Mouse (Mus musculus): ENCODE results near the gene Ccdc13.

Gene Ccdc13

GRCm38 (mm10) chr9:121807546-121807945 is 31.7 kb downstream of the Ccdc13 start:
- no peak for DNase-seq (ENCODE audit: low read depth, low spot score)

DNA sequence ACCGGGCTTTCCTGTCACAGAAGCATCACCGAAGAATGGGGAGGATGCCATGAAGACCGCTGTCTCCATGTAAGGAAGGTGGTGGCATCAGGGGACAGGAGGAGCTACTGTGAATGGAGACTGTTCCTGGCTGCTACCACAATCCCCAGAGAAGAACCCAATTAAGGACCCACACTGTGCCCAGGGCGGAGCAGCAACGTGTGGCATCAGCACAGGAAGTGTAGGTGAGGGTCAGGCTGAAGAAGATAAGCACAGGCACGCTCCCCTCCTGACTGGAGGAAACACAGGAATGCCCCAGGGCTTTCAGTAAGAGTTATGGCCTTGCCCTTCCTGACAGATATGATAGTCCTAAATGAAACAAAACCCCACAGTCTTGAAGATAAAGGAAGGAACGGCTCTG is 36.5 kb downstream of the Ccdc13 start:
- no peak for DNase-seq (ENCODE audit: low read depth, low spot score)

- no peak for DNase-seq (ENCODE audit: low read depth, low spot score)
Observed at GRCm38 (mm10) chr9:121798887-121799520, 40.3 kb downstream of the Ccdc13 start.

DNA sequence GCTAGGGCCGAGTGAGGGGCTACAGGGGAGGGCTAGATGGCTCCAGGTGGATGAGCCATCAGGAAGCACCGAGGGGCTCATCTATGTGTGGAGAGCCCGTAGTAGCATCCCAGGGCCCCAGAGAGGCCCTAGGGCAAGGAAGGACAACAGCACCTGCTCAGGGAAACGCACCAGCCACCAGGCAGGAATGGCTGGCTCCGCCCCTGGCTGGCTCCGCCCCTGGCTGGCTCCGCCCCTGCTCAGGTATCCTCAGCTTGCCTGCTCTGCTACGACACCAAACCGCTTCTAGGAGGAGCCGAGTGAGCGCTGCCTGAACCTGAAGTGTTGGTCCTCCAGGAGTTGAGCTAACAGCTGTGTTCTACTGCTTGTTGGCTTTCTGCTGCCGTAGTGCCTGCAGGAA is 41.5 kb downstream of the Ccdc13 start:
- DNase-seq (ENCODE audit: low read depth, low spot score): no peak

GRCm38 (mm10) chr9:121794972-121795539 is 44.2 kb downstream of the Ccdc13 start:
- no peak for DNase-seq (ENCODE audit: low read depth, low spot score)

DNA sequence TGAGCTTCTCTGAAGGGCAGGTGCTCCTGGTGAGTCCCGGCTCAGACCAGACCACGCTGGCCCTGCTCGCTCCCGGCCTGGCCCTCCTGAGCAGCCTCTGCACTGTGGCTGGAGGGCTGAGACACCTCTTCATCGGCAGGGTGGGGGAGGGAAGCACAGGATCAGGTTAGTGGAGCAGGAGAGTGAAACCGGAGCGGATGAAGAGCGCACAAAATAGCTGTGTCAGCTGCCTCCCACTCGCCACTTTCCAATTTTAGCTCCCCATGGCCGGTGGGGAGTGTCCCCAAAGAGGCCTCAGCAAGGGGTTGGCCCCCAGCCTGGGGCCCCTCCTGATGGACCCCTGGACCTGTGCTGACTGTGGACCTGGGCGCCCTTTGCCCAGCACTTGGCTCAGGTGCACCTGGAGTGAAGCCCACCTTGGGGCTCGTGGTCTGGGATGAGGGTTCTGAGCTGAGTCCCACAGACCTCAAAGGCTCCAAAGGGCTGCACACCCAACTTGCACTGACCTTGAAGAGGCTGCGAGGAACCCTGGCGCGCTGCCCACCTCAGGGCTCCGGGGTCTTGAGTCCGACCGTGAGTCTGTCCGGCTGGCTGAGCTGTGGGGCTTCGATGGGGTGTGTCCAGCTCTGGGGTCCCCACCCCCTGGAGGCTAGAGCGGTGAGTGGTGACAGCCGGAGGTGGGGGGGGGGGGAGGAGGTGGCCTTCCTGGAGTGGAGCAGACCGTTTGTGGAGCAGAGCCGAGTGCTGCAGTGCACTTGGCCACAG is 47.3 kb downstream of the Ccdc13 start, which contains the start of gene Hhatl:
TSS of gene Hhatl (minus strand) at position 751 of the 765 bp plus-strand sequence.
- no peak for DNase-seq (ENCODE audit: low read depth, low spot score)

DNA sequence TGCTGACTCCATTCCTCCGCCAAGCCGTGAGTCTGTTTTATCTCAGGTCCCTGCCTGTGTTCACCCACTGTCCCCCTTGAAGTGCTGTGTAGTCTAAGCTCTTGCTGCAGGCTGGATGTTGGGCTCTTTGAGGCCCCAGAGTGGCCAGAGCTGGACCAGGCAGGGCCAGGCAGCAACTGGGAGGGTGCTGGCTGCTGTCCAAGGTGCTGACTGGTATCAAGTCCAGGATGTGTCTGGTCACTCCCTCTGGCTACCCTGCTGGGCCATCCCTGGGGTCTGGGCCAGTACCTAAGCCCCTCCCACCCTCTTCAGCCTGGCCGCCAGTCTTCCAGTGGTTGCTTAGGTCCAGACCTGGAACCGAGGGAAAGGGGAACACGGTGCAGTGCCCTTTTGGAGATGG is 48.1 kb downstream of the Ccdc13 start:
- DNase-seq (ENCODE audit: low read depth, low spot score): no peak

DNA sequence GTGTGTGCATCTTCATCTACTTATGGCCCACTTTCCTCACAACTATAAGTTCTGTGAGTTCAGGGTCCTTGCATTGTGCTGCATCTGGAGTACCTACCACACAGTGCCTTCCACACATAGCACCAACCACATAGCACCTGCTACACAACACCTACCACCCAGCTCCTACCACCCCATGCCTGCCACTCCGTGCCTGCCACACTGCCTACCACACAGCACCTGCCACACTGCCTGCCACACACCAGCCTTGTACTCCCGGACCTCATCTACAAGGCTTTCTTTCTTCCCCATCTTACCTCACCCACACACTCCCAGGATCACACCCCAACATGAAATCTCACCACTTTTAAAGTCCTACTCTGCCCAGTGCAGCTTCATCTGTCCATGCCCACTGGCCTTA is 52.9 kb downstream of the Ccdc13 start:
- DNase-seq (ENCODE audit: low read depth, low spot score): no peak

DNA sequence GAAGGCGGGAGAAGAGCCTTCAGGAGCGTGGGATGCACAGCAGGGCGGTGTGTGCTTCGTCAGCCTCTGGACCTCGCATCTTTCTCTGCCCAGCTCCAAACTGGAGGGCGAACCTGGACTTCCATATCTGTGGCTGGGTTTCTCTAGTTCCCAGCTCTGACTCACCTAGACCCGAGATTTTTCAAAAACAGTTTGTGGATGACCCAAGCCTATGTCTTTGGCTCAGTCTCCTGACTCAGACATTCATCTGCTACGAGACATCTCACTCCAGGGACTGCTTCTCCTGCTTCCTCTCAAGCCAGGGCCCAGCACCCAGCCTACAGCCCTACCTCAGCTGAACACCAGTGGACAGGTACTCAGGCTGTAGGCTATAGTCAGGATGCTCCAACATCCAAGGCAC is 54.0 kb downstream of the Ccdc13 start:
- no peak for DNase-seq (ENCODE audit: low read depth, low spot score)

GRCm38 (mm10) chr9:121784801-121785200 is 54.5 kb downstream of the Ccdc13 start:
- DNase-seq (ENCODE audit: low read depth, low spot score): no peak

GRCm38 (mm10) chr9:121778066-121778624 is 61.1 kb downstream of the Ccdc13 start:
- DNase-seq (ENCODE audit: low read depth, low spot score): no peak

DNA sequence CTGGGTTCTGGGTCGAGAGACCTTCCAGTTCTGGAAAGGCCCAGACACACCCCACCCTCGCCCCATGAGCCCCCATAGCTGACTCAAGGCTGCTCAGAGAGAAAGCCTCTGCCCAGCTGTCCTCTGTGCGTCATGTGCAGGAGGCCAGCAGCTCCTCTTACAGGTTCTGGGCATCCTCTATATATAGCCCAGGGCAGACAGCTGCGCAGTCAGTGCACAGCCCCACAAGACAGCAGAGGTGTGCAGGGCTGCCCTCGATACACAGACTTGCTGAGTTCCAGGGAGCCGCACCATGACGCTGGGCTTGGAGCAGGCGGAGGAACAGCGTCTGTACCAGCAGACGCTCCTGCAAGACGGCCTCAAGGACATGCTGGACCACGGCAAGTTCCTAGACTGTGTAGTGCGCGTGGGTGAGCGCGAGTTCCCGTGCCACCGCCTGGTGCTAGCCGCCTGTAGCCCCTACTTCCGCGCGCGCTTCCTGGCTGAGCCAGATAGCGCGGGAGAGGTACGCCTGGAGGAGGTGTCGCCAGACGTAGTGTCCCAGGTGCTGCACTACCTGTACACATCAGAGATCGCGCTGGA is 61.7 kb downstream of the Ccdc13 start, which contains the start of gene Klhl40:
TSS of gene Klhl40 (plus strand) at position 124 of the 582 bp plus-strand sequence.
- no peak for DNase-seq (ENCODE audit: low read depth, low spot score)

- no peak for DNase-seq (ENCODE audit: low read depth, low spot score)
Observed at GRCm38 (mm10) chr9:121776511-121776910, 62.8 kb downstream of the Ccdc13 start.

DNA sequence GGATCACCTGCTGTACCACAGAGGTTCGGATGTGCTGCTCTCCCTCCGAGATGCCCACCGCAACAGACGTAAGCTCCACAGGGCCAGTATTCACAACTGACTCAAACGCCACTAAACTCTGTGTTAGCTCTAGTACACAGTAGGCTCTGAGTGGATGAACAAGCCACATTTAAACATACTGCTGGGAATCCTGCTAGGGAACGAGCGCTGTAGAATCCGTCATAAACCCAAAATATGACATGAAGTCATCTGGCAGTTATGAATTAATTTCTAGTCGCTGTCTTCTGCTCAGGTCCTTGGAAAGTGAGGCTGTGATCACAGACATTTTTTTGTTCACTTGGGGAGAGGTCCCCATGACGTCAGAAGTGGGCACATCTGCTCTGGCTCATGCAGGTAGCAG is 63.3 kb downstream of the Ccdc13 start:
- DNase-seq (ENCODE audit: low read depth, low spot score): no peak

- no peak for DNase-seq (ENCODE audit: low read depth, low spot score)
Observed at GRCm38 (mm10) chr9:121772412-121772811, 66.8 kb downstream of the Ccdc13 start.

DNA sequence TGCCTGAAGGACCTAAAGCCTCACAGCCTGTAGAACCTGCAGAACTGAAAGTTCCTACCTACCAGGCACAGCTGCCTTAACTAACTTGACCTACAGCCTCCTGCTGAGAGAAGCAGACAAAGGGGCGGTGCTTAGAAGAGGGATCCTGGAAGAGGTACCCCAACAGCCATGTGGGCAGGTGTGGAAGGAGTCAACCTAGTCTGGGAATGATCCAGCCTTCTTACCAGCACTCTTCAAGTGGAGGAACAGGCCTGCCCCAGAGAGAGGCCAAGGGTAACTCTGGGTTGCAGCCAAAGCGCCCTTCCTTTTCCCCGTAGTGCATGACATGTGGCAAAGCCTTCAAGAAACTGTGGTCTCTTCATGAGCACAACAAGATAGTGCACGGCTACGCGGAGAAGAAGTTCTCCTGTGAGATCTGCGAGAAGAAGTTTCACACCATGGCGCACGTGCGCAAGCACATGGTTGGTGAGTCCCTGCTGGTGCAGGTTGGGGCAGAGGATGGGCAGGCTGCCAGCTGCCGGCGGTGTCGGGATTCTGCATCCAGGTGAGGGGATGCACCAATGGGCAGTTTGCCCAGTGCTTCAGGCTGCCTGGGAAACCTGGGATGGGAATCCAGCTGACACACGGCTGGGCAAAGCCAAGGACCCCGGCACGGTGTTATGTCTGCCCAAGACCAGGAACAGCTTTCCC is 74.0 kb downstream of the Ccdc13 start:
- no peak for DNase-seq (ENCODE audit: low read depth, low spot score)

DNA sequence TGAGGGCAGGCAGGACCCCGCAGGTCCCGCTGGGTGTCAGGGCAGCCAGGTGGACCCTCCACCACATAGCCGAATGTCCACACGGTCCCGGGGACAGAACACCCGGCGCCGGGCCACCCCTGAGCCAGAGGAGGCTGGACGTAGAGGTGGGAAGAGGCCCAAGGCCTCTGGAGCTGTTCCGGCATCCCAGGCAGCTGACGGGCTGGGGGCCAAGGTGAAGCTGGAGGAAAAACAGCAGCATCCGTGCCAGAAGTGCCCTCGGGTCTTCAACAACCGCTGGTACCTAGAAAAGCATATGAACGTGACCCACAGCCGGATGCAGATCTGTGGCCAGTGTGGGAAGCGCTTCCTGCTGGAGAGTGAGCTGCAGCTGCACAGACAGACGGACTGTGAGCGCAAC is 75.5 kb downstream of the Ccdc13 start:
- no peak for DNase-seq (ENCODE audit: low read depth, low spot score)

DNA sequence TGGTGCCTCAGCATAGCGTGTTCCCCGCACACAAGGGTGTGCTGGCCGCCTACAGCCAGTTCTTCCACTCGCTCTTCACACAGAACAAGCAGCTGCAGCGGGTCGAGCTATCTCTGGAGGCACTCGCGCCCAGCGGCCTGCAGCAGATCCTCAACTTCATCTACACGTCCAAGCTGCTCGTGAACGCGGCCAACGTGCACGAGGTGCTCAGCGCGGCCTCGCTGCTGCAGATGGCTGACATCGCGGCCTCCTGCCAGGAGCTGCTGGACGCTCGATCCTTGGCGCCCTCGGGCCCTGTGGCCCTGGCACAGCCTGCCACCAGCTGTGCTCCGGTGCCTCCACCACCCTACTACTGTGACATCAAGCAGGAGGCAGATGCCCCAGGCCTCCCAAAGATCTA is 76.5 kb downstream of the Ccdc13 start:
- DNase-seq (ENCODE audit: low read depth, low spot score): no peak

DNA sequence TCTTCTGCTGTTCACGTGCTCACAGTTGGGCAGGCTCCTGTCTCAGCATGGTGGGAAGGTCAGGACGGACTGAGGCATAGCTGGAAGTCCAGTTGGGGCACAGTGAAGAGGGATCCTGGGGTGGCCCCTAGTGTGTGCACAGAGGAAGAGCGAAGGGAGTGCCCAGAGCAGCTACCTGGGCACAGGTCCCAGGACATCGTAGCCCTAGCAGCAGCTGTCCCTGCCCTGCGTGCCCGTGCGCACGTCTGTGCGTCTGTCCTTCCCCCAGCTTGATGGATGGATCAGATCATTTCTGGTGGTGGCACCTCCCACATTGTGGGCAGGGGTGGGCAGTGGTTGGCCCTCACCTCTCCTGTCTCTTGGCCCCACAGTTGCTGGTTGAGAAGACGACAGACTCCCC is 77.0 kb downstream of the Ccdc13 start:
- DNase-seq (ENCODE audit: low read depth, low spot score): no peak

DNA sequence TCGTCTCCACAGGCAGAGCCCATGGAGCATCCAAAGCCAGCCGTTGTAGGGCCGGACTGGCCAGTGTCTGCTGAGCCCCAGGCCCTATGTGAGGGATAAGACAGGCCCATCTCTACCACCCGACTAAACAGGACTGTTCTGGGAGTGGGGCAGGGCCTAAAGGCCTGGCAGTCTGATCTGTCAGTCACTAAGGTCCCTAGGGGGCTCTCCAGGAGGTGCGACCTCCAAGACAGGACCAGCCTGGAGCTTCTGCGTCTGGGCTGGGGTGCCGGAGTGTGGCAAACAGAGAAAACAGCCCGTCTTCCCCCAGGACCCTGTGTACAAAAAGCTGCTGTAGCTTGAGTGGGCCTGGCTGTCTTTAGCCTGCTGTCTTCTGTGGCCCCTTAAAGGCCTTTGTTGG is 77.5 kb downstream of the Ccdc13 start:
- no peak for DNase-seq (ENCODE audit: low read depth, low spot score)

- no peak for DNase-seq (ENCODE audit: low read depth, low spot score)
Observed at GRCm38 (mm10) chr9:121761091-121761665, 78.1 kb downstream of the Ccdc13 start.

Data from c-Kit-negative CD71-positive TER-119-positive erythroid progenitor cells, embryonic 14.5 days (primary cell).